In genomic region chrX:20920844-20921364, GRCm38 (mm10) we compare ENCODE assay signal across 7 mouse cellular contexts. TPM values are rescaled to one million over a fixed set of nuclear protein-coding genes. Genes with fewer than 3 reads are reported as not detected.
A peak's percentile ranks its signal among the peaks of the same experiment; 100 is the strongest.
DNase-seq lines count a peak whose midpoint lies in the region; ATAC-seq and TF ChIP-seq lines count a peak whose summit lies in the region.

Syn1 (minus strand) TSS chrX:20921004.

- H3K9ac ChIP-seq in embryonic facial prominence, embryonic 14.5 days (ENCODE audit: low read depth, low read length): peak within 1 kb of the TSS; percentile 52
- no peak within 1 kb of the TSS for H3K9ac ChIP-seq in heart, embryonic 11.5 days (ENCODE audit: low read depth, low read length)
- no peak within 1 kb of the TSS for H3K9ac ChIP-seq in kidney, embryonic 15.5 days
- H3K9ac ChIP-seq in limb, embryonic 15.5 days: no peak within 1 kb of the TSS
- peak within 1 kb of the TSS; percentile 71 for H3K9ac ChIP-seq in midbrain, postnatal 0 days (replicated peaks; ENCODE audit: low read length, poor library complexity, severe bottlenecking)

- ATAC-seq in embryonic facial prominence, embryonic 14.5 days (ENCODE audit: low read depth): peak; percentile 97
- peak; percentile 79 for ATAC-seq in heart, embryonic 11.5 days (replicated peaks; ENCODE audit: insufficient number of reproducible peaks, low FRiP score, low TSS enrichment)
- ATAC-seq in kidney, embryonic 15.5 days (replicated peaks; ENCODE audit: low FRiP score): peak; percentile 96
- peak; percentile 75 for ATAC-seq in limb, embryonic 15.5 days (ENCODE audit: insufficient number of reproducible peaks, low FRiP score, low TSS enrichment, low read depth)
- peak; percentile 96 for ATAC-seq in midbrain, postnatal 0 days (ENCODE audit: low FRiP score)

- peak; percentile 94 for DNase-seq in embryonic facial prominence, embryonic 14.5 days (ENCODE audit: low spot score)
- DNase-seq in midbrain, postnatal 0 days (ENCODE audit: low spot score): peak; percentile 94
- peak; percentile 9 to 65 for DNase-seq in spleen, postnatal 10 days (ENCODE audit: low spot score in 2 of 2)

- H3K36me3 ChIP-seq in embryonic facial prominence, embryonic 14.5 days (ENCODE audit: control insufficient read depth, insufficient read depth, low read length): no peaks in the 10 kb centered on the region
- no peaks in the 10 kb centered on the region for H3K36me3 ChIP-seq in heart, embryonic 11.5 days (ENCODE audit: control insufficient read depth, insufficient read depth, low read length)
- H3K36me3 ChIP-seq in kidney, embryonic 15.5 days: 0 out of 2 replicates have a peak, but pooled peaks cover 2% of the 10 kb centered on the region
- H3K36me3 ChIP-seq in limb, embryonic 15.5 days: no peaks in the 10 kb centered on the region
- no peaks in the 10 kb centered on the region for H3K36me3 ChIP-seq in midbrain, postnatal 0 days (ENCODE audit: insufficient read depth, low read length)

- 10% methylated on average over 38 of the region's 44 CpGs for WGBS in bone marrow, adult 2 months
- WGBS in embryonic facial prominence, embryonic 14.5 days: 11% methylated on average over 4 of the region's 44 CpGs
- WGBS in heart, embryonic 11.5 days (ENCODE audit: insufficient replicate concordance): 11% methylated on average over 38 of the region's 44 CpGs
- WGBS in kidney, embryonic 15.5 days: 17% methylated on average over 40 of the region's 44 CpGs
- whole genome bisulfite sequencing in limb, embryonic 15.5 days: 23% methylated on average over 34 of the region's 44 CpGs
- 11% methylated on average over 37 of the region's 44 CpGs for WGBS in midbrain, postnatal 0 days

- TF ChIP-seq CTCF in bone marrow, adult 2 months (IDR thresholded peaks at IDR 0.05; ENCODE audit: control insufficient read depth, insufficient read depth, low read length): no peak
- TF ChIP-seq CTCF in midbrain, postnatal 0 days (IDR thresholded peaks at IDR 0.05): no peak; the same call in 1 of the 2 replicates

- 0 out of 2 replicates have a peak, but pooled peaks cover 2% of the 10 kb centered on the region for H3K27me3 ChIP-seq in embryonic facial prominence, embryonic 14.5 days (replicated peaks; ENCODE audit: control insufficient read depth, insufficient read depth, low read length)
- peaks cover 8% of the 10 kb centered on the region; the same call in 1 of the 2 replicates for H3K27me3 ChIP-seq in heart, embryonic 11.5 days (ENCODE audit: control insufficient read depth, insufficient read depth, low read length)
- H3K27me3 ChIP-seq in kidney, embryonic 15.5 days: peaks cover 15% of the 10 kb centered on the region; the same call in 1 of the 2 replicates
- peaks cover 2% of the 10 kb centered on the region; the same call in 1 of the 2 replicates for H3K27me3 ChIP-seq in limb, embryonic 15.5 days
- H3K27me3 ChIP-seq in midbrain, postnatal 0 days (ENCODE audit: insufficient read depth, low read length): no peaks in the 10 kb centered on the region

- no peaks in the 10 kb centered on the region for H3K4me1 ChIP-seq in bone marrow, adult 2 months (ENCODE audit: control insufficient read depth, insufficient read depth, low read length)
- no peaks in the 10 kb centered on the region for H3K4me1 ChIP-seq in embryonic facial prominence, embryonic 14.5 days (ENCODE audit: control insufficient read depth, insufficient read depth, low read length)
- H3K4me1 ChIP-seq in heart, embryonic 11.5 days (ENCODE audit: control insufficient read depth, insufficient read depth, low read length): no peaks in the 10 kb centered on the region
- H3K4me1 ChIP-seq in kidney, embryonic 15.5 days: peaks cover 8% of the 10 kb centered on the region; the same call in 1 of the 2 replicates
- H3K4me1 ChIP-seq in limb, embryonic 15.5 days: peaks cover 5% of the 10 kb centered on the region
- peaks cover 3% of the 10 kb centered on the region; the same call in 1 of the 2 replicates for H3K4me1 ChIP-seq in midbrain, postnatal 0 days (ENCODE audit: insufficient read depth, low read length)

- H3K27ac ChIP-seq in bone marrow, adult 2 months (ENCODE audit: control insufficient read depth, insufficient read depth, low read depth, low read length, poor library complexity): no peak within 1 kb of the TSS; the same call in 1 of the 2 replicates
- H3K27ac ChIP-seq in embryonic facial prominence, embryonic 14.5 days (replicated peaks; ENCODE audit: low read depth, low read length): no peak within 1 kb of the TSS
- no peak within 1 kb of the TSS for H3K27ac ChIP-seq in heart, embryonic 11.5 days (ENCODE audit: low read depth, low read length)
- no peak within 1 kb of the TSS for H3K27ac ChIP-seq in kidney, embryonic 15.5 days
- H3K27ac ChIP-seq in limb, embryonic 15.5 days: no peak within 1 kb of the TSS
- H3K27ac ChIP-seq in midbrain, postnatal 0 days (ENCODE audit: low read depth, low read length): peak within 1 kb of the TSS; percentile 77

- H3K4me3 ChIP-seq in bone marrow, adult 2 months (replicated peaks; ENCODE audit: control insufficient read depth, low read depth, low read length): peak within 1 kb of the TSS; percentile 55
- peak within 1 kb of the TSS; percentile 40 for H3K4me3 ChIP-seq in embryonic facial prominence, embryonic 14.5 days (ENCODE audit: low read depth, low read length)
- H3K4me3 ChIP-seq in heart, embryonic 11.5 days (ENCODE audit: low read depth, low read length): peak within 1 kb of the TSS; percentile 38
- peak within 1 kb of the TSS; percentile 45 for H3K4me3 ChIP-seq in kidney, embryonic 15.5 days (replicated peaks)
- peak within 1 kb of the TSS; percentile 41 for H3K4me3 ChIP-seq in limb, embryonic 15.5 days
- peak within 1 kb of the TSS; percentile 56 for H3K4me3 ChIP-seq in midbrain, postnatal 0 days (ENCODE audit: low read depth, low read length)

- no peaks in the 10 kb centered on the region for H3K9me3 ChIP-seq in embryonic facial prominence, embryonic 14.5 days (ENCODE audit: control insufficient read depth, low read length)
- H3K9me3 ChIP-seq in heart, embryonic 11.5 days (replicated peaks; ENCODE audit: control insufficient read depth, low read length): no peaks in the 10 kb centered on the region
- H3K9me3 ChIP-seq in kidney, embryonic 15.5 days (replicated peaks): no peaks in the 10 kb centered on the region
- H3K9me3 ChIP-seq in limb, embryonic 15.5 days: no peaks in the 10 kb centered on the region
- H3K9me3 ChIP-seq in midbrain, postnatal 0 days (ENCODE audit: low read length): no peaks in the 10 kb centered on the region

- peak within 1 kb of the TSS; percentile 76 for H3K4me2 ChIP-seq in embryonic facial prominence, embryonic 14.5 days (ENCODE audit: low read depth, low read length)
- peak within 1 kb of the TSS; percentile 72 for H3K4me2 ChIP-seq in heart, embryonic 11.5 days
- peak within 1 kb of the TSS; percentile 83 for H3K4me2 ChIP-seq in kidney, embryonic 15.5 days
- peak within 1 kb of the TSS; percentile 84 for H3K4me2 ChIP-seq in limb, embryonic 15.5 days
- peak within 1 kb of the TSS; percentile 56 for H3K4me2 ChIP-seq in midbrain, postnatal 0 days (ENCODE audit: low read depth, low read length, poor library complexity, severe bottlenecking)

- TF ChIP-seq POLR2A in bone marrow, adult 2 months (IDR thresholded peaks at IDR 0.05; ENCODE audit: borderline replicate concordance, control insufficient read depth, low read depth, low read length): no peak

RNA-seq across cellular contexts. Expression of gene Syn1, which starts in this region (rescaled TPM):
- 0.47 and 0.50 TPM in 2 replicates for polyA plus RNA-seq in bone marrow, adult 2 months (2011; ENCODE audit: insufficient read depth, insufficient read length, low replicate concordance, missing spikeins)
- 4.5 and 5.2 TPM in 2 replicates for polyA plus RNA-seq in embryonic facial prominence, embryonic 14.5 days (2014; fragmentation: Nextera tagmentation; extraction: Ambion mirVana)
- polyA plus RNA-seq in heart, embryonic 11.5 days (2014; fragmentation: Nextera tagmentation; extraction: Ambion mirVana): 0.52 and 0.56 TPM in 2 replicates
- 0.44 and 0.70 TPM in 2 replicates for polyA plus RNA-seq in kidney, embryonic 15.5 days (2015; fragmentation: Nextera tagmentation; extraction: Ambion mirVana)
- polyA plus RNA-seq in limb, embryonic 15.5 days (2015; fragmentation: Nextera tagmentation; extraction: Ambion mirVana): 0.32 and 0.35 TPM in 2 replicates
- 60.9 and 70.8 TPM in 2 replicates for total RNA-seq in midbrain, postnatal 0 days (2014; rRNA removed)
- 113 and 115 TPM in 2 replicates for polyA plus RNA-seq in midbrain, postnatal 0 days (2015; fragmentation: Nextera tagmentation; extraction: Ambion mirVana)

Comparison
In these comparisons a context has a peak if more than half of its experiments do, and no peak if none do; other contexts are left out.
1. RNA of gene Syn1 (polyA plus RNA-seq): 113 to 115 TPM in midbrain, postnatal 0 days; 4.5 to 5.2 TPM in embryonic facial prominence, embryonic 14.5 days, 0.44 to 0.70 TPM in kidney, embryonic 15.5 days, 0.52 to 0.56 TPM in heart, embryonic 11.5 days, 0.47 to 0.50 TPM in bone marrow, adult 2 months and 0.32 to 0.35 TPM in limb, embryonic 15.5 days; every median in the first group is over 10 times any median in the second.
2. Peak in ATAC-seq, H3K4me3 ChIP-seq and H3K4me2 ChIP-seq in heart, embryonic 11.5 days; RNA of the gene not detected or under 1 TPM.
3. Peak in ATAC-seq, H3K4me3 ChIP-seq and H3K4me2 ChIP-seq in kidney, embryonic 15.5 days; RNA of the gene not detected or under 1 TPM.
4. Peak in ATAC-seq, H3K4me3 ChIP-seq and H3K4me2 ChIP-seq in limb, embryonic 15.5 days; RNA of the gene not detected or under 1 TPM.
5. DNase-seq: peak in every context shown above with its lines; median percentile 94 in embryonic facial prominence, embryonic 14.5 days; 94 in midbrain, postnatal 0 days; 37 in spleen, postnatal 10 days.
6. H3K9ac ChIP-seq: peak in embryonic facial prominence, embryonic 14.5 days (single experiment) and midbrain, postnatal 0 days (single experiment); none in heart, embryonic 11.5 days (single experiment), kidney, embryonic 15.5 days (single experiment) and limb, embryonic 15.5 days (single experiment).
7. Peak in every context shown above with its lines, with median percentiles within 50 percentile points of each other: H3K4me3 ChIP-seq, ATAC-seq and H3K4me2 ChIP-seq.